Mouse (Mus musculus) cerebellum, adult 2 months (tissue): ENCODE results near the gene Srebf1.

ENCODE experiments used
- CTCF ChIP-seq: fragments of 200-500 bp; IDR thresholded peaks from 2 replicates; pipeline ENCODE4 v1.5.1; 2011; ENCODE audit warnings: low read depth, mild to moderate bottlenecking, control low read depth, low read length, moderate library complexity, borderline replicate concordance; ENCODE audit not compliant: insufficient read depth
- POLR2A ChIP-seq: fragments of 200-500 bp; IDR thresholded peaks from 2 replicates; pipeline ENCODE4 v1.6.1; 2011; ENCODE audit warnings: low read length, control low read depth, borderline replicate concordance; ENCODE audit not compliant: insufficient read depth

GRCm38 (mm10) chr11:60178506-60178905 is 43.9 kb downstream of the Srebf1 start:
- no peak for TF ChIP-seq CTCF
- no peak for TF ChIP-seq POLR2A
